Mouse (Mus musculus) spleen, postnatal 4 days (tissue): ENCODE measurements around the gene Bmp15.

Experiments
- DNase-seq, 2 experiments: peaks; one replicate each; pipeline ENCODE4 v3.0.0; 2022; ENCODE audit warnings: low spot score in 2 of 2

The Bmp15 gene

DNA sequence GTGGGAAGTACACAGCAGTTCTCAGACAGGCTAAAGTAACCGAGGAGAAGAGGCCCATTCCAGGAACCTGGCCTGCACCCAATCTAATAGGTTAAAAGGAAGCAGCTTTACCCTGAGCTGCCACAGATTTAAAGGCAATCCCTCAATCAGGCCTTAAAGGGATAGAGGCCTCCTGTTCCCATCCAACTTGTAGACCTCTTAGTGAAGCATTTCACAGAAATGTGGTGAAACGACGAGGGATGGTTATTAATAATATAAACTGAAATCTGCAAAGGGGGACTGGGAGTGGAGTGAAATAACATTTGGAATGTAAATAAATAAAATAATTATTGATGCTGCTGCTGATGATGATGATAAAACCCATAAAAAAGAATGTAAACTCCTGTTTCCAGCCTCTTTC, at the start of gene Bmp15:
Bmp15 (minus strand) TSS at position 101 of the 400 bp plus-strand sequence.
- no peak for DNase-seq

DNA sequence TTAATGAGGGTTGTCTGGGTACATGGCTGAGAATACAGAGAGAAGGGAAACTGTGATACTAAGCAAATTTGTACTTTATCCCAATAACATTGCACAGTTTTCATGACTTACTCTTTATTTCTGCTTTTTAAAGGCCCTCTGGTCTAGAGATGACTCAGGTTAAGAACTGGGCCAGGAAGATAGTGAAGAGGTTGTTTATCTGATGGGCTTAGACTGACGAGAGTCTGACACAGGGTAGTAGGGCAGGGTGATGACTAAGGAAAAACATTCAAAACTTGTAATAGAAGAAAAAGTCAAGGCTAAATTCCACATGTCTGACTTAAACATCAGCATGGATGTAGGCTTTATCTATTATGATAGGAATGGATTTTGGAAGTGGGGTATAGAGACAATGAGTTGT, 48.3 kb upstream of the Bmp15 start:
- no peak for DNase-seq

DNA sequence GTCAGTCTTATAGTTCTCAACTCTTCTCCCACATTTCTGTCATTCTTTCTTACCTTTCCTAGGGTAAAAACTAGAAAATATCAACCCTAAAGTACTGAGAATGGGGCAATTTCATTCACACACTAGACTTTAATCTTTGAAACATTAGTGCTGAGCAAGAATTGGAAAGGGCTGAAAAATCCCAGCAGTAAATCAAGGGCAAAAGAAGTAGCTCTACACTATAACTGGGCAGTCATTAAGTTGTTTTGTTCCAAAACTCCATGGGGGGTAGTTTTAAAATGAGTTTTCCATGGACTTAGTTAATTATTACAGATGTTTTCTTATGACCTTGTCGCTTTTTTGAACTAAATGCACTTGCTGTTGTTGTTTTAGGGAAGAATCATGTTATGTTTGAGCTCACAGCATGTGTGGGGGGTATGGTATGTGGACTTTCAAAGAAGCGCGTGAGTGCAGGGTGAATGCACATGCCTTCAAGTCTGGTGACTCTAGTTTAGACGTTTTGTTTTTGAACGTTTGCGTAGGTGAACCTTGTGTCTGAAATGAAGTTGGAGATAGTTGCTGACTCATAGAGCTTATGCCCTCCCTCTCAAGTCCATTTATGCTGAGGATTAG, 37.1 kb upstream of the Bmp15 start:
- DNase-seq = no peak

DNA sequence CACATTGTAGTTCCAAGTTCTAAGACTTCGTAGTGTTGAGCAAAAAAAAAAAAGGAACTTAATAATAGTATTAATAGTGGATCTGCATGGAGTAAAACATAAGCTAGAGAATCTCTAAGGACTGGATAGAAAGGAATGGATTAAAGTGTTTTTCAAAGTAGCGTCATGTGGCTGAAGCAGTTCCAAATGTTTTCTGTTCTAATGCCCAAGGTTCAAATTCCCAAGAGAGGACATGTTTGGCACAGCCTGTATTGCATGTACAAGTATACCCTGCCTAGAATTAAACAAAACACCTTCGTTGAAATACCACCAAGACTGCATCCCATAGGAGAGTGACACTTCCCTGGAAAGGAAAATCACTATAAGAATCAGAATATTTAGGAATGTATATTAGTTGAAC, 36.4 kb upstream of the Bmp15 start:
- no peak for DNase-seq

DNA sequence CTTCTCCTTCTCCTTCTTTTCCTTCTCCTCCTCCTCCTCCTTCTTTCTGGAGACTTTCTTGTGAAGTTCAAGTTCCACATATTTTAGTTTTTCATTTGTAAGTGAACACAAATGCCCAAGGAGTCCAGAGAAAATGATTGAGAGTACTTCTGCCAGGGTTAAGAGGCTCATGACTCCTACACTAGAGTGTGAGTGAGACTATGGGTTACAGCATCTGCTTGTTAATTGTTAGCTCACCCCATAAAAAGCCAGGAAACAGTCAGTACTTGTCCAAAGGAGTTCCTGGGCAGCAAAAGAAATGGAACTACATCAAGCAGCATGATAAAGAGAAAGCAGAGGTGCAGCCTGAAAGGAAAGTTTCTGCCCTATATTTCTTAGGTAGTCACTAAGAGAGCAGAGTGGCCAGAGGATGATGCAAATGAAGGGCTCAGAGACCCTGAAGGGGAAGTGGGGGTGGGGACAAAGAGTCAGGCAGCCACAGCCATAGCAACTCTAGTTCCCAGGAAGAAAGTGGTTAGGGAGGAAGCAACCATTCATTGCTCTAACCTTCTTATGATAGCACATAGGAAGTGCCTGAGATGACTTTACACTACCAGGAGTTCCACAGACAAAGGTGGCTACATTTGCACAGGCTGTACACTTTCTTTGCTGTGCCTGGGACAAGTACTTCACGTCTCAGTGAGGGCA, 24.9 kb upstream of the Bmp15 start:
- no peak for DNase-seq

DNA sequence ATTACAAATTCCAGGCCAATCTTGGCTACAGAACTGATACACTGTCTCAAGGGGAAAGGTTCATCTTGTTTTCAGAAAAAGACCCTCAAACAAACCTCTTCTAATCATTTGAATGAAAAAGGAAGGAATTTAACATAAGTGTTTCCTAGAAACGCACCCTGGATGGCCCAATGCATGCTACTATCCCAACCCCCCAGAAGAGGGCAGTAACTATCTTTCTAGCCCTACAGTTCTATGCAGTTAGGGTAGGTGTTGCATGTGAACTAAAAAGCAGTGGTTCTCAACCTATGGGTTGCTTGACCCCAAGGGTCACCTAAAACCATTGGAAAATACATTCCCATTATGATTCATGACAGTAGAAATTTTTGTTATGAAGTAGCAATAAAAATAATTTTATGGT, 3.5 kb upstream of the Bmp15 start:
- no peak for DNase-seq

DNA sequence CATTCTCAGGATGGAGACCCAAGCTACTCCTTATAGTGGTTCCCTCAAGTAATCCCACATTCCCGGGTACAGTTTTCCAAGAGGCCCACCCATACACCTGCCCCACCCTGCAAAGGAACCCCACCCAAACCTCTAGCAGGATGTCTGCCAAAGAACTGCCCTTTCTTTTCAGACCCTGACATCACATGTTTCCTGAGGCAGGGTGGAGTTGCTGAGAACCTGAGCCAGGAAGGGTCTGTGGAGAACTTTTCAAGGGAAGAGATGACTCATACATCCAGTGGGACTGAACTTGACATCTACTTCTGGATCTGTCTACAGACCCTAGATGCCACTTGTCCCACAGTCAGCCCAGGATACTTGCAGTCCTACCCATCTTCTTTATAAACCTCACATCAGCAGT, 2.8 kb downstream of the Bmp15 start:
- no peak for DNase-seq
